Mouse (Mus musculus): ENCODE data around the gene Fam206a.

Fam206a gene

DNA sequence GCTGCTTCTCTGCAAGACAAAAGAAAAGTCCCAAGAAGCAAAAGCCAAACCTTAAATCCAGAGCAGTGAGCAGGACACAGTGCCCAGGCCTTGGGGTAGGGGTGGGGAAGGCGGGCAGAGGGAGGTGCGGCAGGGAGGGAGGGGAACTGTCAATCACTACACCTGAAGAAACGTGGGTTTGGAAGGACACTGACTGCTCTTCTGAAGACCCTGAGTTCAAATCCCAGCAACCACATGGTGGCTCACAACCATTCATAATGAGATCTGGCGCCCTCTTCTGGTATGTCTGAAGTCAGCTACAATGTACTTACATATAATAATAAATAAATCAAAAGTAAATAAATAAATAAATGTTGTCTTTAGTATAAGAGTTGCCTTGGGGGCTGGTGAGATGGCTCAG is 42.8 kb downstream of the Fam206a start:
- no peak for DNase-seq (ENCODE audit: low spot score)

DNA sequence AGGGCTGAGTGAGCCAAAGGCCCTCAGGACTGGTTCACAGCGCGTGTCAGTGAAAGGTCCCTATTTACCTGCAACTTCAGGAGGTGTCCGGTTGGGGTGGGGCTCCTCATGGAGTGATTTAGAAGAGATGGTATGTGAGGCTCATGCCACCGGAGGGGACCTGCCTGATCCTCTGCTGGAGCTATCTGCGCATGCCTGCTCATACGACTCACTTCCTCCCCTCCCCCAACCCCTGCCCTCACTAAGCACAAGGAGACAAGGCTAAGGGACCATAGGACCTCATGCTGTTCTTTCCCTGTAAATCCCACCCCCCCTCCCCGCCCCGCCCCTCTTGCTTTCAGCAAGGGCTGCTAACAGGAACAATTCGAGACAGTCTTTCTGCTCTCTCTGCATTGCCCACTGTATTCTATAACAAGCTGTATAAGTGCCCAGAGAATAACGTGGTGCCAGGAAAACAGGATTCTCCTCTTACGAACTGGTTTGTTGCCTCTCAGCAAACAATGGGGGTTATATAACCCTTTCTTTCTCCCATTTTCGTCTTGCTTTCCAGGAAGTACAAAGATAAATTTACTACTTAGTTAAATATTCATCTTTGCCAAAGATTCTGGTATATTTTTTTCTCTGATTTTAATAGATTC is 43.9 kb downstream of the Fam206a start:
- DNase-seq (ENCODE audit: low spot score) = no peak

DNA sequence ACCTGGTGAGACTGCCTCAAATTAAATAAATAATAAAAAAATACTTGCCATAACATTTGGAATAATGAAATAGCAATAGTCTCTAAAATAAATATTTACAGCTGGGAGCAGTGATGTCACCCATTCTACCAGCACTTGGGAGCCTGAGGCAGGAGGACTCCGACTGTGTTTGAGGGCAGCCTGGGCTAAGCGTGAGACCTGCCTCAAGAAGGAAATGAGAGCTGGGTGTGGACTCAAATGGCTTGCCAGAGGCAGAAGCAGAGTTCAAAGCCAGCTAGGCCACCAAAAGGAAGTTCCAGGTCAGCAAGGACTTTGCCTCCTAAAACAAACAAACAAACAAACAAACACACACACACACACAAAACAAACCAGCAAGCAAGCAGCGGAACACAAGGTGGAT is 45.3 kb downstream of the Fam206a start:
- no peak for DNase-seq (ENCODE audit: low spot score)

DNA sequence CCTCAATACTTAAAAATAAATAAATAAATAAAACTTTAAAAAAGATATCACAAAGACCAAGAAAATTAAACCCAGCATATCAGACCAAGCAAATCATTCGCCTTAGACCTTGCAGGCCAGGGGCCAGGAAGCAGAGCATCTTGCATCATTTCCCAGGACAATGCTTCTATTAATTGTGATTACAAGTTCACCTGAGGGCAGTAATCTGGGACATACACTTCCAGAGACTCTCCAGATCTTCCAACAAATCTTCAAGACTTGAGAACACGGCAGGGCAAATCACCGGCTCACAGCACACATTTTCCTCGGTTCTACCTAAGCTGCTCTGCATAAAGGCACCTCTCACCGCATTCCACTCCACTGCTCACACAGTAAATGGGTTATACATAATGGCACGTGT is 45.9 kb downstream of the Fam206a start:
- no peak for DNase-seq (ENCODE audit: low spot score)

DNA sequence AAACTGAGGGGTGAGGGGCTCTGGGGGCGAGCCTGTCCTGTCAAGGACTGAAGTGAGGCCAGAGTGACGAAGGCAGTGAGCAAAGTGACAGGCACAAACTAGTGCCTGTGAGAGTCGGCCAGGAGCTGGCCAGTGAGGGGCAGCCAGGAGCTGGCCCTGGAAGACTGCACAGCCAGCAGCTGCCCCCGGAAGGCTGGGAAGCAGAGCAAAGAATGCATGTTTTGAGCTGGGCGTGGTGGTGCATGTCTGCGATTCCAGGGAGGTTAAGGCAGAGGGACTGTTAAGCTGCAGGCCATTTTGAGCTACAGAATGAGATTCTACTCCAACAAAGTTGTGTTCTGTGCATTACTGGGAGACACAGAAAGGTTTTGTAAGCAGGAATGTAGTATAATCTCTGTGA is 48.6 kb downstream of the Fam206a start:
- DNase-seq (ENCODE audit: low spot score) = no peak

DNA sequence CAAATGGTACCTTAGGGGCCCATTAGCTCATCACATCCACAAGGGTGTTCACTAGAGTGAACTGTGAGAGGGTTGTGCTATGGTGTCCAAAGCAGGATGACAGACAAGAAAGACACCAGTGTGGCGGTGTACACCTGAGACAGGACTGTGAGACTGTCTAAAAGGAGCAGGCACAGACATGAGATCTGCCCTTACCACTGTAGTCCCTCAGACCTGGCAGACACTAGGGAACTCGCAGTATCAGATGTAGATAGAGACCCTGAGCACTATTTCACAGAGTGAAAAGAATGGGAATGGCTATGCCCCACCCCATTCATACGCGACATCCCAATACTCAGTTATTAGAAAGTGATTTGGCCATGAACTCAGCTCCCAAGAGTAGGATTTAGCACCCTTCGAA is 53.8 kb downstream of the Fam206a start:
- DNase-seq (ENCODE audit: low spot score) = no peak

DNA sequence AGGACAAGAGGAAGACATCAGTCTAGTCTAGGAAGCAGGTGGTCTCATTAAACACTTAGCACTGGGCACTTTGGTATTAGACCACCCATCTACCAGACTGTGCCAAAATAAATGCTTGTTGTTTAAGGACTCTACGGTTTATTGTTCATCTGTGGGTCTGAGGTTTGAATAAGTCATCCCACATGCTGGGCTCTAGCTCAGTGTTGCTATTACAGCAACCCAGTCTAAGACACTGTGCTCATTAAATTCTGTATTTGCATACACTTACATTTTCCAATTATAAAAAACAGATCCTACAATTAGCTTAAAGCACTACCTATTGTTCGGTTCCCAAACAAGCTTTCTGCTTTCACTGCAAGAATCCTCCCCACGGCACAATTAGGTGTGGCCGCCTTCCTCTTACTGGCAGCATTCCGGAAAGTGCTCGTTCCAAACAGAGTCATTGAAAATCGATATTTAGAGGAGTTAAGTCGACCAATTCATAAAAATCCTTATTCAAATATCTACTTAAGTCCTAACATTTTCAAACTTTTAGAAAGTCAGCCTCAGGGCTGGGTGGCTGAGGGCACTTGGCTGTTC is 54.3 kb downstream of the Fam206a start:
- DNase-seq (ENCODE audit: low spot score) = no peak

DNA sequence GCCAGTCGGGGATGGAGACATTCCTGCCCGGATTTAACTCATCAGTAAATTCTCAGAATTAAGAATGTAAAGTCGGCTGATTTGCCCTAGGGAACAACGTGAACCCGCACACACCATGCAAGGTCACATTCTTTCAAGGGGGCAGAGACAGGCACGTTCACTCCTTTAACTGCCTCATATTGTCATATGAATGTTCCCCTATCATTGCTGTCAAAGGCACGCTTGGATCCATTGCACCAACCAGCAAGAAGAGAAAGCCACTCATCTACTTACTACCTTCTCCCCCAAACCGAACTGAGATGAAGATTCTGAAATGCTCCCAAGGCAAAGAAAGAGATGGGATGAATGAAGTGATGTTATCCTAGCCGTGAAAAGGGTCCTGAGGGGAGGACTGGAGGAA is 56.6 kb downstream of the Fam206a start:
- DNase-seq (ENCODE audit: low spot score) = no peak
